Mouse (Mus musculus) ES-Bruce4 (cell line): ENCODE data around the gene Lrrc8a.

Experiments
- CTCF ChIP-seq: IDR thresholded peaks from one replicate; pipeline ENCODE4 v1.8.1; 2011; ENCODE audit warnings: low read depth, low read length
- POLR2A ChIP-seq: IDR thresholded peaks from one replicate; pipeline ENCODE4 v1.8.1; 2011; ENCODE audit warnings: low read length; ENCODE audit not compliant: insufficient read depth

DNA sequence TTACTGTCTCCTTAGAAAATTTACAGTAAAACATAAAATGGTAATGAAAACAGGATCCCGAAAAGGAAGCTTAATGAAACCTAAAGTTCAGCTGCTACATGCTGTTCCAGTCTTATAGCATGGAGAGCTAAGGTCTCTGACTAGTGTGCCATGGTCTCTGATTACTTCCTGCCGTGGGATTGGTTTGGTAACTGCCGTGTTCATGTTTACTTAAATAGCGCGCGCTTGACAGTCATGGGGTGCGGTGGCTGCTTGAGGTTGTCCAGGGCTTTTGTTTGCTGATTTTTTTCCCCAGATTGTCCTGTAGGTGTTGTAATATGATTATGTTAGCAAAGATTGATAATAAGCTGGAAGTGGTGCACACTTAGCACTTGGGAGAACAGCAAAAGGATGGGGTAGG is 68.6 kb downstream of the Lrrc8a start:
- TF ChIP-seq CTCF (no peak), POLR2A (no peak)
